Mouse (Mus musculus) kidney, adult 2 months (tissue): ENCODE measurements around the gene H2al2a.

Experiments
- CTCF ChIP-seq: fragments of 200-500 bp; conservative IDR thresholded peaks from 2 replicates; pipeline ENCODE4 v1.5.1; 2011; ENCODE audit warnings: low read depth, mild to moderate bottlenecking, control low read depth, low read length, moderate library complexity, mixed read lengths; ENCODE audit not compliant: insufficient read depth, insufficient read length
- POLR2A ChIP-seq: fragments of 200-500 bp; IDR thresholded peaks from one replicate; pipeline ENCODE4 v1.6.1; 2011; ENCODE audit warnings: low read depth, low read length, control low read depth

DNA sequence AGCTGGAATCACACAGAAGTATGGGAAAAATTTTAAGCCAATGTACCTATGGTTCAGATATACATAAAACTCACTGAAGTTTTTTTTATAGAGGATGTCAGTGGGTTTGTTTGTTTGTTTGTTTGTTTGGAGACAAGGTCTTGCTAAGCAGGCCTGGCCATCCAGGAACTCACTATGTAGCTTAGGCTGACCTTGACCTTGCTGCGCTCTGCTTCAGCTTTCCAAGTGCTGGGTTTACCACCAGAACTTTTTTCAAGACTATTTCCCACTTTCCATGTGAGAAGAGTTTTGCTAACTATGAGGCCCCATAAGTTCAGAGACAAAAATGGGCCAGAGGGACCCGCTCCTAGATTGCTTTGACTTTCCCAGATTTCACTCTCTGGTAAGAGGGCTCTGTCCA lies 23.9 kb downstream of the H2al2a start:
- TF ChIP-seq CTCF (no peak), POLR2A (no peak)
